Mouse (Mus musculus): ENCODE results near the gene Ldb2. TPM values are rescaled to one million over a fixed set of nuclear protein-coding genes. Genes with fewer than 3 reads are reported as not detected.

Gene Ldb2
- total and polyA plus RNA-seq, 3 experiments = 0.16 TPM; not detected in 2

- H3K4me3 ChIP-seq (ENCODE audit: low read depth, low read length) = no peak overlapping the region
- TF ChIP-seq GATA2 (IDR thresholded peaks at IDR 0.05; ENCODE audit: borderline replicate concordance, low read depth, low read length) (no peak), CTCF (IDR thresholded peaks at IDR 0.05; ENCODE audit: low read depth, low read length) (no peak), GATA1 (IDR thresholded peaks at IDR 0.05; ENCODE audit: borderline replicate concordance, low read length) (no peak), POLR2AphosphoS5 (IDR thresholded peaks at IDR 0.05; ENCODE audit: insufficient replicate concordance, low read depth, low read length) (no peak)
- ATAC-seq (ENCODE audit: extremely low read depth, insufficient number of reproducible peaks, low FRiP score, poor library complexity, severe bottlenecking) (no peak), DNase-seq (ENCODE audit: low spot score) (no peak)
- no peaks in the 10 kb centered on the region for H3K9me3 ChIP-seq (replicated peaks)
- no peaks in the 10 kb centered on the region for H3K36me3 ChIP-seq (replicated peaks)
- H3K27me3 ChIP-seq (ENCODE audit: insufficient read depth, low read length) = no peaks in the 10 kb centered on the region
- H3K4me1 ChIP-seq (ENCODE audit: insufficient read depth, low read depth, low read length) = no peaks in the 10 kb centered on the region
Observed at GRCm38 (mm10) chr5:44538687-44539086, 260.8 kb downstream of the Ldb2 start.

- Histone ChIP-seq H3K27me3 (ENCODE audit: insufficient read depth, low read length) (no peaks in the 10 kb centered on the region), H3K36me3 (replicated peaks) (no peaks in the 10 kb centered on the region), H3K4me1 (ENCODE audit: insufficient read depth, low read depth, low read length) (no peaks in the 10 kb centered on the region), H3K4me3 (ENCODE audit: low read depth, low read length) (no peak overlapping the region), H3K9me3 (replicated peaks) (no peaks in the 10 kb centered on the region)
- no peak for DNase-seq (ENCODE audit: low spot score)
- no peak for ATAC-seq (ENCODE audit: extremely low read depth, insufficient number of reproducible peaks, low FRiP score, poor library complexity, severe bottlenecking)
- TF ChIP-seq TAL1 (conservative IDR thresholded peaks at IDR 0.05; ENCODE audit: low read depth, low read length) (no peak), CTCF (IDR thresholded peaks at IDR 0.05; ENCODE audit: low read depth, low read length) (no peak), POLR2AphosphoS5 (IDR thresholded peaks at IDR 0.05; ENCODE audit: insufficient replicate concordance, low read depth, low read length) (no peak), GATA1 (IDR thresholded peaks at IDR 0.05; ENCODE audit: borderline replicate concordance, low read length) (no peak), GATA2 (IDR thresholded peaks at IDR 0.05; ENCODE audit: borderline replicate concordance, low read depth, low read length) (no peak)
Observed at GRCm38 (mm10) chr5:44538000-44538395, 261.5 kb downstream of the Ldb2 start.

GRCm38 (mm10) chr5:44537316-44537999 lies 262.0 kb downstream of the Ldb2 start:
- TF ChIP-seq GATA1 (IDR thresholded peaks at IDR 0.05; ENCODE audit: borderline replicate concordance, low read length) (no peak), TAL1 (conservative IDR thresholded peaks at IDR 0.05; ENCODE audit: low read depth, low read length) (no peak), POLR2AphosphoS5 (IDR thresholded peaks at IDR 0.05; ENCODE audit: insufficient replicate concordance, low read depth, low read length) (no peak), CTCF (IDR thresholded peaks at IDR 0.05; ENCODE audit: low read depth, low read length) (no peak), GATA2 (IDR thresholded peaks at IDR 0.05; ENCODE audit: borderline replicate concordance, low read depth, low read length) (no peak)
- ATAC-seq (ENCODE audit: extremely low read depth, insufficient number of reproducible peaks, low FRiP score, poor library complexity, severe bottlenecking) (no peak), DNase-seq (ENCODE audit: low spot score) (no peak)
- Histone ChIP-seq H3K4me1 (ENCODE audit: insufficient read depth, low read depth, low read length) (no peaks in the 10 kb centered on the region), H3K27me3 (ENCODE audit: insufficient read depth, low read length) (no peaks in the 10 kb centered on the region), H3K4me3 (ENCODE audit: low read depth, low read length) (no peak overlapping the region), H3K36me3 (replicated peaks) (no peaks in the 10 kb centered on the region), H3K9me3 (replicated peaks) (no peaks in the 10 kb centered on the region)

GRCm38 (mm10) chr5:44529466-44529865 lies 270.0 kb downstream of the Ldb2 start:
- Histone ChIP-seq H3K4me1 (ENCODE audit: insufficient read depth, low read depth, low read length) (no peaks in the 10 kb centered on the region), H3K4me3 (ENCODE audit: low read depth, low read length) (no peak overlapping the region), H3K27me3 (ENCODE audit: insufficient read depth, low read length) (peaks cover 2% of the 10 kb centered on the region; the same call in 1 of the 2 replicates), H3K36me3 (replicated peaks) (no peaks in the 10 kb centered on the region), H3K9me3 (replicated peaks) (no peaks in the 10 kb centered on the region)
- ATAC-seq (ENCODE audit: extremely low read depth, insufficient number of reproducible peaks, low FRiP score, poor library complexity, severe bottlenecking) (no peak), DNase-seq (ENCODE audit: low spot score) (no peak)
- TF ChIP-seq CTCF (IDR thresholded peaks at IDR 0.05; ENCODE audit: low read depth, low read length) (no peak), TAL1 (conservative IDR thresholded peaks at IDR 0.05; ENCODE audit: low read depth, low read length) (no peak), GATA2 (IDR thresholded peaks at IDR 0.05; ENCODE audit: borderline replicate concordance, low read depth, low read length) (no peak)

GRCm38 (mm10) chr5:44529001-44529400 lies 270.5 kb downstream of the Ldb2 start:
- TF ChIP-seq TAL1 (conservative IDR thresholded peaks at IDR 0.05; ENCODE audit: low read depth, low read length) (no peak), CTCF (IDR thresholded peaks at IDR 0.05; ENCODE audit: low read depth, low read length) (no peak), GATA1 (IDR thresholded peaks at IDR 0.05; ENCODE audit: borderline replicate concordance, low read length) (no peak), GATA2 (IDR thresholded peaks at IDR 0.05; ENCODE audit: borderline replicate concordance, low read depth, low read length) (no peak), POLR2AphosphoS5 (IDR thresholded peaks at IDR 0.05; ENCODE audit: insufficient replicate concordance, low read depth, low read length) (no peak)

GRCm38 (mm10) chr5:44505221-44505620 lies 294.3 kb downstream of the Ldb2 start:
- H3K4me1 ChIP-seq (ENCODE audit: insufficient read depth, low read depth, low read length) = no peaks in the 10 kb centered on the region
- no peak for TF ChIP-seq TAL1 (conservative IDR thresholded peaks at IDR 0.05; ENCODE audit: low read depth, low read length)
- no peak for TF ChIP-seq GATA1 (IDR thresholded peaks at IDR 0.05; ENCODE audit: borderline replicate concordance, low read length)
- TF ChIP-seq CTCF (IDR thresholded peaks at IDR 0.05; ENCODE audit: low read depth, low read length) = no peak
- TF ChIP-seq POLR2AphosphoS5 (IDR thresholded peaks at IDR 0.05; ENCODE audit: insufficient replicate concordance, low read depth, low read length) = no peak
- no peak for TF ChIP-seq GATA2 (IDR thresholded peaks at IDR 0.05; ENCODE audit: borderline replicate concordance, low read depth, low read length)
- no peaks in the 10 kb centered on the region for H3K9me3 ChIP-seq (replicated peaks)
- no peak for ATAC-seq (ENCODE audit: extremely low read depth, insufficient number of reproducible peaks, low FRiP score, poor library complexity, severe bottlenecking)
- no peak for DNase-seq (ENCODE audit: low spot score)
- no peaks in the 10 kb centered on the region for H3K27me3 ChIP-seq (ENCODE audit: insufficient read depth, low read length)
- no peak overlapping the region for H3K4me3 ChIP-seq (ENCODE audit: low read depth, low read length)
- H3K36me3 ChIP-seq (replicated peaks) = no peaks in the 10 kb centered on the region

More at GRCm38 (mm10) chr5:44529001-44529400, 270.5 kb downstream of the Ldb2 start:
- ATAC-seq (ENCODE audit: extremely low read depth, insufficient number of reproducible peaks, low FRiP score, poor library complexity, severe bottlenecking) (no peak), DNase-seq (ENCODE audit: low spot score) (no peak)
- Histone ChIP-seq H3K9me3 (replicated peaks) (no peaks in the 10 kb centered on the region), H3K4me1 (ENCODE audit: insufficient read depth, low read depth, low read length) (no peaks in the 10 kb centered on the region), H3K27me3 (ENCODE audit: insufficient read depth, low read length) (peaks cover 2% of the 10 kb centered on the region; the same call in 1 of the 2 replicates), H3K36me3 (replicated peaks) (no peaks in the 10 kb centered on the region), H3K4me3 (ENCODE audit: low read depth, low read length) (no peak overlapping the region)

All from G1E (cell line).